Mouse (Mus musculus) midbrain, embryonic 15.5 days (tissue): ENCODE results near the gene Pde4b. TPM values are rescaled to one million over a fixed set of nuclear protein-coding genes. Genes with fewer than 3 reads are reported as not detected.
A peak's percentile ranks its signal among the peaks of the same experiment; 100 is the strongest.

Source experiments
- ATAC-seq: fragments of 200-750 bp; cut with Nextera tagmentation; replicated peaks from 2 replicates; pipeline ENCODE4 v1.8.0; 2017; ENCODE audit warnings: moderate TSS enrichment
- H3K27ac ChIP-seq: fragments of 300-500 bp; sonication (generic); 2 replicates; pipeline ENCODE4 v1.5.1; 2015; ENCODE audit warnings: mild to moderate bottlenecking, inconsistent platforms
- H3K27me3 ChIP-seq: fragments of 300-500 bp; sonication (generic); replicated peaks from 2 replicates; pipeline ENCODE4 v1.6.1; 2015; ENCODE audit warnings: inconsistent platforms
- H3K36me3 ChIP-seq: fragments of 300-500 bp; sonication (generic); replicated peaks from 2 replicates; pipeline ENCODE4 v1.6.1; 2015; ENCODE audit warnings: inconsistent platforms
- H3K4me1 ChIP-seq: fragments of 300-500 bp; sonication (generic); 2 replicates; pipeline ENCODE4 v1.6.1; 2015; ENCODE audit warnings: inconsistent platforms
- H3K4me2 ChIP-seq: fragments of 300-500 bp; sonication (generic); 2 replicates; pipeline ENCODE4 v1.6.1; 2015; ENCODE audit warnings: inconsistent platforms, mild to moderate bottlenecking, moderate library complexity
- H3K4me3 ChIP-seq: fragments of 300-500 bp; sonication (generic); 2 replicates; pipeline ENCODE4 v1.5.1; 2015; ENCODE audit warnings: mild to moderate bottlenecking, inconsistent platforms
- H3K9ac ChIP-seq: fragments of 300-500 bp; sonication (generic); 2 replicates; pipeline ENCODE4 v1.6.1; 2015; ENCODE audit warnings: mild to moderate bottlenecking, inconsistent platforms
- H3K9me3 ChIP-seq: fragments of 300-500 bp; sonication (generic); 2 replicates; pipeline ENCODE4 v1.6.1; 2016; ENCODE audit warnings: inconsistent platforms
- WGBS: fragments of 180-500 bp; shearing (Covaris S2); methylation state at CpG from one replicate; pipeline ENCODE4 v1.1.7; 2015; ENCODE audit warnings: mixed read lengths; 5-methylcytosine and 5-hydroxymethylcytosine counted together
- polyA plus RNA-seq: library from polyadenylated mRNA; unstranded; fragments of >200 nt; fragmentation: Nextera tagmentation; extraction: Ambion mirVana; gene quantifications from 2 replicates; pipeline ENCODE4 v1.2.1, GENCODE M21; 2015

Gene Pde4b
- polyA plus RNA-seq, 1 experiment from 2014 or later, result 54.9 TPM

DNA sequence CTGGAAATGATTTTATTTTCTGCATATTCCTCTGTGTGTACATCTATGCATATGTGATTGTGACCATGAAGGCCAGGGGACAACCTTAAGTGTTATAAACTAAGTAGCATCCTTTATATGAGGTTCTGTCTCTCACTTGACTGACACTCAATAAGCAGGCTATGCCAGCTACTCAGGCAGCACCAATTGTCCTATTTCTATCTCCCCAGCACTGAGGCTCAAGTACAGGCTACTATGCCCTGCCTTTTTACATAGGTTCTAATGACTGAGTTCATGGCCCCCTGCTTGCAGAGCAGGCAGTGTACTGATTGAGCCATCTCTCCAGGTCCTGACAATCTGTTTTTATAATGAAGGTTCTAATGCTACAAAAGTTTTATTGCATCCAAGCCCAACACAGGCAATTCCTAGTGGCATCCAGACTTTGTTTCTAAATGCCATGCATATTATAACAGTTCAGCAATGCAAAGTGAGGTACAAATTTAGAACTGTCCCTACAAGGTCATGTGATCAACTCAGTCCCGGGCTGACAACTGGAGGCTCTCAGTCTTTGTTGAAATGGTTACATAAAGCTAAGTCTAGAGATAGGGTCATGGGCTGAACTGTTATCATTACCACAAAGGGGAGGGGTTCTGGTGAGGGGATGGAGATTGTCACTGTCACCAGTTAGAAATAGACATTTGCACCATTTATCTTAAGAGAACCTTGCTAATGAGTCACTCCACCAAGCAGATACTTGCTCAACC, 295.6 kb downstream of the Pde4b start:
- no peak for ATAC-seq
- Histone ChIP-seq H3K9ac (no peak overlapping the region), H3K27me3 (no peaks in the 10 kb centered on the region)

DNA sequence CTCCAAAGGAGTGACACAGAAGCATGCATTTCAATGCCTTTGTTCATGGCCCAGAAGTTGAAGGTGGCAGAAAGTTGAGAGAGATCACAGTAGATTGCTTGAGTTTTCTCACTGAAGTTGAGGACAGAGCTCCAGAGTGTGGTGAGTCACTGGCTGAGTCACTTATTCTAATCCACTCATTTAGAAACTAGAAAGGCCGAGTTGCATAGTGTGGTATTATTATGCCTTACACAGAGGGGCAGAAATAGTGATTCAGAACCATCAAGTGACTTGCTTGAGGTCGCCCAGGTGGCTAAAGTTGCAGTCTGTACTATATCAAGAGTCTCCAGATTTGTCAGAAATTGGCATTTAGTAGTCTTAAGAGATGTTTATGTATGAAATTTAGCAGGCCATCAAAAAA, 306.3 kb downstream of the Pde4b start:
- H3K36me3 ChIP-seq, result no peaks in the 10 kb centered on the region
- no peak overlapping the region for H3K9ac ChIP-seq
- no peak overlapping the region for H3K4me3 ChIP-seq
- H3K27ac ChIP-seq, result no peak overlapping the region
- no peak overlapping the region for H3K4me2 ChIP-seq
- no peaks in the 10 kb centered on the region for H3K4me1 ChIP-seq
- 82% methylated on average over 2 of the region's 2 CpGs for WGBS
- no peaks in the 10 kb centered on the region for H3K27me3 ChIP-seq
- ATAC-seq, result no peak
- no peaks in the 10 kb centered on the region for H3K9me3 ChIP-seq

More for the DNA sequence above, 295.6 kb downstream of the Pde4b start:
- Histone ChIP-seq H3K36me3 (no peaks in the 10 kb centered on the region), H3K27ac (no peak overlapping the region), H3K4me3 (no peak overlapping the region), H3K9me3 (no peaks in the 10 kb centered on the region), H3K4me2 (no peak overlapping the region), H3K4me1 (no peaks in the 10 kb centered on the region)
- 90% methylated on average over 1 of the region's 1 CpGs for WGBS

DNA sequence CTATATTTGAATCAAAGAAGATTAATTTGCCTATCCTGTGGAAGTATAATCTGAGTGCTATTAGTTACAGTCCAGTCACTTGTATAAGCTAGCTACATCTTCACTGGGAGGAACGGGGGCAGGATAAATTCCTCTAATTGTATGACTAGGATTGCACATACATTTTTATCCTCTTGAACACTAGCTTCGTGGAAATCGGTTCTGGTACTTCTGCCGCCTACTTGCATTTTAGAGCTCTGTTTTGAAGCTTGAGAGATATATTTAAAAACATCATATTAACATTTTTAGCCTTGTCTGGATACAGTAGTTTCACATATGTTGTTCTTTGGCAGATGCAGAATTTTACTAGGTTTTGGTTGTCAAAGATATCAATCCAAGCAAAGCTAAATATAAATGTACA, 310.0 kb downstream of the Pde4b start:
- WGBS, result 84% methylated on average over 4 of the region's 4 CpGs
- Histone ChIP-seq H3K36me3 (no peaks in the 10 kb centered on the region), H3K27me3 (no peaks in the 10 kb centered on the region), H3K9ac (no peak overlapping the region), H3K27ac (no peak overlapping the region), H3K4me1 (no peaks in the 10 kb centered on the region), H3K4me3 (no peak overlapping the region), H3K9me3 (no peaks in the 10 kb centered on the region), H3K4me2 (no peak overlapping the region)
- ATAC-seq, result no peak

DNA sequence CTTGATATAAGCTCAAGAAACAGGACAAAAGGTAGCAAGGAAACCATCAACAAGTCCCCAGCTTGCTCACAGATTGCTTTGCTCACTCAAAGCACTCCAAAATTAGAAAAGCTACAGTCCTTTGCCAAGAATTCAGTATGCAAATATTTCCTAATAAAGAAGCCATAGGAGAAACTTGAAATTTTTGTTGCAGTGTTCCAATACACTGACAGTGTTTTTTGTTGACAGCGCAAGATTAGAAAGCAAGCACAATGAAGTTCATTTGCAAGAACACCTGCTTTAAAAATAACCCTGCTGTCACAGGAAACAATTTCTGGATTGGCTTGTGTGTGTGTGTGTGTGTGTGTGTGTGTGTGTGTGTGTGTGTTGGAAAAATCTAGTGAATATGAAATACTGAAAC, 311.2 kb downstream of the Pde4b start:
- Histone ChIP-seq H3K27me3 (no peaks in the 10 kb centered on the region), H3K4me3 (no peak overlapping the region), H3K9ac (no peak overlapping the region), H3K27ac (no peak overlapping the region), H3K4me2 (no peak overlapping the region), H3K4me1 (no peaks in the 10 kb centered on the region), H3K36me3 (no peaks in the 10 kb centered on the region), H3K9me3 (no peaks in the 10 kb centered on the region)
- no peak for ATAC-seq
- WGBS, result 86% methylated on average over 1 of the region's 1 CpGs

DNA sequence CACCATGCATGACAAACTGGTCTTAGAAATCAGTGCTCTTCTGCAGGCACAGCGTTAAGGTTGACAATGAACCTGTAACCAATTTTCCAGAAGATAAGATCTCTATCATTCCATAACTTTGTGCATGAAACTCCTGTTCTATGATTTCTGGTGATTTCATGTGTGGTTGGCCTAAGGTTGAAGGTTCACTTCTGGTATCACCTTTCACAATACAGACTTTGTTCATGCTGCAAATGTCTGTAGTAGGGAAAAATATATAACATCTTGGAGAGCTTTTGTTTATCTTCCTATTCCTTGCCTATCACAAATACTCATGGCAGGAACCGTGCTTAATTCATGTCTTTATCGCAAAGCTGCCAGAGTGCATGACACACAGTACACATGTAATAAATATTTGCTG, 319.5 kb downstream of the Pde4b start:
- no peak overlapping the region for H3K9ac ChIP-seq
- ATAC-seq, result no peak
- H3K9me3 ChIP-seq, result no peaks in the 10 kb centered on the region
- peaks cover 12% of the 10 kb centered on the region for H3K4me1 ChIP-seq
- WGBS, result 39% methylated on average over 3 of the region's 3 CpGs
- H3K27ac ChIP-seq, result no peak overlapping the region
- no peak overlapping the region for H3K4me3 ChIP-seq
- H3K4me2 ChIP-seq, result no peak overlapping the region
- no peaks in the 10 kb centered on the region for H3K27me3 ChIP-seq
- H3K36me3 ChIP-seq, result no peaks in the 10 kb centered on the region

DNA sequence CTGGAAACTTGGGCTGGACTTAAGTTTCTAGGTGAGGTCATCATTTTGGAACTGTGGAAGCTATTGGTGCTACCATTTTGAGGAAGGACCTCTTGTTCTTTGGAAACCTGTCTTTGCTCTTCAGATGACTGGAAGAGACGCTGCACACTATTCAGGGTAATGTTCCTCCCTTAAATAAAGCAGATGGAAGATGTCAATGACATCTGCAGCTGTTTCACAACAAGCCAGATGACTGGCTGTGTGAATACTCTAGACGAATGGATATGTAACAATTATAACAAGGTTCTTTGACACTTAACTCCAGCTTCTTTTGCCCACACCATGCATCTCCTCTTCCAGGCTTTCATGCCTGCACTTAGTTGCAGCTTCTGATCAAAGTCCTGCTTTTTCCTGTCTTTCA, 320.8 kb downstream of the Pde4b start:
- no peak overlapping the region for H3K4me3 ChIP-seq

DNA sequence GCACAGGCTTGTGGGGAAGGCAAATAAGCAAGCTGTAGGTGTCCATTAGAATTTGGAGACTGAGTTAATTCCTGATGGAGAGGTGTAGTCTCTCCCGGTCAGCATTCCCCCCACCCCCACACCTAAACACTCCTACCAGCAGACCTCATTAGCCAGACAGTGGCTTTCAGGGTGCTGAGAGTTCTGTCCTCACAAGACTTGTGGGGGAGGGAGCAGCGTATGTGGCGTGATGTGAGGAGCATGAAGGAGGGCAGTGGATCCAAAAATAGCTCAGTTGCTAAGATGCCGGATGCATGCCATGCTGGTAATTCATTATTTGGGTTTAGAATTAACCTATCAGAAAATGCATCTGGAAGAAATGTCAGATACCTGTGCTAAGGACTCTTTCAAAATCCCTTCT, 321.6 kb downstream of the Pde4b start:
- Histone ChIP-seq H3K27me3 (no peaks in the 10 kb centered on the region), H3K9ac (no peak overlapping the region), H3K4me1 (peaks cover 12% of the 10 kb centered on the region), H3K36me3 (no peaks in the 10 kb centered on the region), H3K4me3 (no peak overlapping the region), H3K9me3 (no peaks in the 10 kb centered on the region), H3K4me2 (no peak overlapping the region), H3K27ac (no peak overlapping the region)
- 32% methylated on average over 4 of the region's 4 CpGs for whole genome bisulfite sequencing
- ATAC-seq, result no peak

More for the DNA sequence above, 320.8 kb downstream of the Pde4b start:
- ATAC-seq, result no peak
- WGBS, result 91% methylated on average over 2 of the region's 2 CpGs
- Histone ChIP-seq H3K9me3 (no peaks in the 10 kb centered on the region), H3K27ac (no peak overlapping the region), H3K4me2 (no peak overlapping the region), H3K27me3 (no peaks in the 10 kb centered on the region), H3K36me3 (no peaks in the 10 kb centered on the region), H3K4me1 (peaks cover 12% of the 10 kb centered on the region), H3K9ac (no peak overlapping the region)

DNA sequence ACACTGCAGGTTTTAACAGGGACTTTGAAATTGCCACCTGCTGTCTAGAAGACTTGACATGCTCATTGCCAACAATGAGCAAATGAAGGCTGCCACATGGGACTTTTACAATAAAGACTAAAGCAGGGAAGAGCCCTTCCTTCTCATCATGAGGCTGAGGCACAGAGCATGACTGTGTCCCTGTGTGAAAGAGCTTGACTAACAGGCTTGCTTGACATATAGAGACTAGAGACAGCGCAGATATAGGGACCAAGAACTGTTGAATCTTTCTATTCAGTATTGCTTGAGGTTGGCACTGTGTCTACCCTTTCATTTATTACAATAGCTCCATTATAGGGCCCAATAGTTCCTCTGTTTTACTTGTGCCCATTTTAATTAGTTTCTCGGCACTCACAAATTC, 325.8 kb downstream of the Pde4b start:
- Histone ChIP-seq H3K4me1 (peaks cover 7% of the 10 kb centered on the region), H3K27me3 (no peaks in the 10 kb centered on the region), H3K9me3 (no peaks in the 10 kb centered on the region), H3K4me2 (no peak overlapping the region), H3K9ac (no peak overlapping the region), H3K4me3 (no peak overlapping the region), H3K27ac (no peak overlapping the region), H3K36me3 (no peaks in the 10 kb centered on the region)
- ATAC-seq, result no peak; the same call in 1 of the 2 replicates
- 72% methylated on average over 2 of the region's 2 CpGs for WGBS

DNA sequence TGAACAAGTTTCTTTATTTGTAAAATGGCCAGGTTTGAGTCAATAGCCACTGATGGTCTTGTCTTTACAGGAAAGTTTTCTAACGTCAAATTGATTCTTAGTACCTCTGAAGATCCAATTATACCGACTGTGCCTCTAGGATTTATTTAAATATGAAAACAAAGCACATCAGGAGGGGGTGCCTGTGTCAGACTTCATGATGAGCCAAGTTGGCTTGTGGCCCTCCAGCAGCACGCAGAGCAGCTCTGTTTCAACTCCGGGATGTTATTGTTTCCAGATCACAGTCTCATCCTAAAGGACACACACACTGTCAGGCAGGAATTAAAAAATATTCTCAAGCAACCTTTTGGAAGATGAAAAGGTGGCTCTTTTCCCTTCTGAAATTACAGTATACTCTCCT, 326.5 kb downstream of the Pde4b start:
- Histone ChIP-seq H3K27me3 (no peaks in the 10 kb centered on the region), H3K36me3 (no peaks in the 10 kb centered on the region), H3K4me3 (no peak overlapping the region), H3K9ac (no peak overlapping the region), H3K27ac (0 out of 2 replicates have a peak overlapping the region, but pooled peaks have one; percentile 20), H3K9me3 (no peaks in the 10 kb centered on the region), H3K4me1 (peaks cover 4% of the 10 kb centered on the region), H3K4me2 (no peak overlapping the region)
- WGBS, result 19% methylated on average over 4 of the region's 4 CpGs
- peak; percentile 52; the same call in 1 of the 2 replicates for ATAC-seq

DNA sequence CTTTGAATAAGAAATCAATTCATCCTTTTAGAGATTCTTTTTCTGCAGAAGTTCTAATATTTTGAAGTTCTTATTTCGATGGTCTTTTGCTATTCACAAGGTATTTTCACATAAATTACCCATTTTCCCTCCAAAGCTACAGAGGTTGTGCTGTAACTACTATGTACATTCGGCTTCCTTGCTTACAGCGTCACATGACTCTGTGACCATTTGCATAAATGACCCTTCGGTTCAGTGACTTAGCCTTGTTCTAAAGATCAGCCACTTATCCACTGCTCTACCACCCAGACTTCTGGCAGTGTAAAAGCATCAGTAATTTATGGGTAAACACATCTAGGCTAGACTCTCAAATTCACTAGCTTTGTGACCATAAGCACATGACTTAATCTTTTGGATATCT, 327.3 kb downstream of the Pde4b start:
- ATAC-seq, result no peak

DNA sequence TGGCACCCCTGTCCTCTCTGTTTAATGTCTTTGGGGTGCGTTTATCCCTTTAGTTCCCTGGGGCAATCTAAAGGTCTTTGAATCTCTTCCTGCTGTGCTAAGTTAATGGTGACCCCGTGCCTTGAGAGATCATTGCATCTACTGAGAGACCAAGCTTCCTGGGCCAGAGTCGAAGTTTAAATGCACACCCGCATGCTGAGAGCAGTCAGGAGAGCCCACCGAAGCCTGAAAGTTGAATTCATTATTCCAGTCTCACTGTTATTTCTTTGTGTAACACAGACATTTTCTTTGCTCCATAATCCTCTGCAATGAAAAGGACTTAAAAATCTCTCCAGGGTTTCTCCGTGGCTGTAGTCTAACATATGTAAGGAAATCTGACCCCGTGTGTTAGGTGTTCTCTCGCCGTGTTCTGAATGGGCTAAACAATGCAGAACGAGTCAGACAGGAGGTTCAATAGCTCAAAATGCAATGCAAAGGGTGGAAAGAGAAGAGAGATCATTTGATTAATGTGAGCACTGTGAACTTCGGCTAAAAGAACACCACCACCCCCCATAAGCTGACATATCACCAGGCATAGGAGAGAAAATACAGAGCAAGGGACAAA, 333.6 kb downstream of the Pde4b start:
- peak; percentile 65 for ATAC-seq
- H3K36me3 ChIP-seq, result no peaks in the 10 kb centered on the region
- WGBS, result 9% methylated on average over 11 of the region's 11 CpGs

More for the DNA sequence above, 327.3 kb downstream of the Pde4b start:
- Histone ChIP-seq H3K9ac (no peak overlapping the region), H3K9me3 (no peaks in the 10 kb centered on the region), H3K4me2 (no peak overlapping the region), H3K4me1 (no peaks in the 10 kb centered on the region), H3K27me3 (no peaks in the 10 kb centered on the region), H3K27ac (no peak overlapping the region), H3K36me3 (no peaks in the 10 kb centered on the region), H3K4me3 (no peak overlapping the region)
- WGBS, result 84% methylated on average over 4 of the region's 4 CpGs

DNA sequence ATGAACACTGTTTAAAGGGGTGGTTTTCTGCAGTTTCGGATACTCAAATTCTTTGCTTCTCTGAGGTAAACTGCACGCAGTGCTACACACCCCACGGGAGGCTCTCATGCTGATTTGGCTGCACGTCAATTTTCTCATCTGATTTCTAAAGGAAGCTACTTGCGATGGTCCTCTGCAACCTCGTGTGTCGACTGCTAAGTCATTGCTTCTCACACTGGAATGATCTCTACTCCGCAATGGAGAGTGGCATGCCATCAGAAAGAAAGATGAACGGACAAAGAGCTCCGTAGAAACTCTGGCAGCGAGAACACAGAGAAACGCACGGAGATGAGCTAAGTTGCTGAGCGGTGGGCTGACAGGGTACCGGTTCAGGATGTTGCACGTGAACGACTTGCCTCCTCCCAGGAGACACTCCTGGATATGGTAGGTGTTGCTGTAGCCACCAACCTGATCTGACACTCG, 334.1 kb downstream of the Pde4b start:
- Histone ChIP-seq H3K27ac (peak overlapping the region; percentile 76), H3K9me3 (no peaks in the 10 kb centered on the region), H3K27me3 (no peaks in the 10 kb centered on the region), H3K36me3 (no peaks in the 10 kb centered on the region), H3K4me1 (peaks cover 15% of the 10 kb centered on the region), H3K4me3 (peak overlapping the region; percentile 38), H3K4me2 (peak overlapping the region; percentile 61), H3K9ac (peak overlapping the region; percentile 43)
- peak; percentile 76 for ATAC-seq
- 12% methylated on average over 18 of the region's 18 CpGs for WGBS

More for the DNA sequence above, 333.6 kb downstream of the Pde4b start:
- Histone ChIP-seq H3K4me3 (peak overlapping the region; percentile 38), H3K4me1 (peaks cover 15% of the 10 kb centered on the region), H3K27ac (peak overlapping the region; percentile 76), H3K27me3 (no peaks in the 10 kb centered on the region), H3K9me3 (no peaks in the 10 kb centered on the region), H3K9ac (peak overlapping the region; percentile 43), H3K4me2 (peak overlapping the region; percentile 61)

DNA sequence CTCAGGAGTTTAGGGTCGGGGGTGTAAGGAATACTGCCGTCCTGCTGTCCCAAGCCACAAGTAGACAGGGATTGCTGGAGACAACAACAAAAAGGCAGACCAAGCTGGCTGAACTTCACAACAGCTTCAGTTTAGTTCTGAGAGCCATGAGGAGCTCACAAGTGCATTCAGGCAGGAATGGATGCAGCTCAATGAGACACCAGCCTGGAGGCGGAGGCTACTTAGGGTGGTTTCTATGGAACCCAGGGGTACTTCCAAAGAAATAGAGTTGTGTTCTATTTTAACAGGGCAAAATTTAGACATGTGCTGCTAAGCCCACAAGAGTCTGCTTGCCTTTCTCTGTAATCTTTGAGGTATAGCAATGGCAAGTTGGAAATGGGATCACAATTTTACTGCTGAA, 336.8 kb downstream of the Pde4b start:
- no peak overlapping the region for H3K4me3 ChIP-seq
- H3K4me1 ChIP-seq, result peaks cover 15% of the 10 kb centered on the region
- no peak overlapping the region for H3K9ac ChIP-seq
- no peak for ATAC-seq
- no peaks in the 10 kb centered on the region for H3K36me3 ChIP-seq
- no peak overlapping the region for H3K4me2 ChIP-seq
- 80% methylated on average over 3 of the region's 3 CpGs for WGBS
- H3K9me3 ChIP-seq, result no peaks in the 10 kb centered on the region
- no peak overlapping the region for H3K27ac ChIP-seq
- no peaks in the 10 kb centered on the region for H3K27me3 ChIP-seq
